Comparison of ENCODE assay signal across 13 mouse cellular contexts in genomic region chr6:97308562-97308961, GRCm38 (mm10).
"Had no signal": no experiment of that assay in that cellular context is flagged by ENCODE, and none has a peak within 500 bp of the region (broad histone marks: within the 10 kb centered on the region; RNA-seq: fewer than 3 reads in every experiment).

No protein-coding gene starts in this region.

- H3K9me3 ChIP-seq: limb, embryonic 10.5 days; midbrain, embryonic 13.5 days; neural tube, embryonic 15.5 days had no signal

- ATAC-seq: intestine, embryonic 16.5 days; midbrain, embryonic 13.5 days had no signal

- H3K4me3 ChIP-seq: left cerebral cortex, adult 2 months; limb, embryonic 10.5 days; midbrain, embryonic 13.5 days; myocyte; neural tube, embryonic 15.5 days had no signal

- DNase-seq: kidney, adult 2 months; lung, embryonic 14.5 days; lung, postnatal 10 days; lung, postnatal 4 days; right cerebral cortex, adult 18-20 months; thymus, postnatal 4 days had no signal

- H3K9ac ChIP-seq: lung, embryonic 14.5 days; midbrain, embryonic 13.5 days; neural tube, embryonic 15.5 days had no signal

- H3K27ac ChIP-seq: left cerebral cortex, adult 2 months; limb, embryonic 10.5 days; midbrain, embryonic 13.5 days; neural tube, embryonic 15.5 days; stomach, postnatal 0 days had no signal

- H3K27me3 ChIP-seq: neural tube, embryonic 15.5 days had no signal

- H3K4me2 ChIP-seq: lung, embryonic 14.5 days; midbrain, embryonic 13.5 days; neural tube, embryonic 15.5 days had no signal
